Mouse (Mus musculus): ENCODE measurements around the gene Flvcr2. TPM values are rescaled to one million over a fixed set of nuclear protein-coding genes. Genes with fewer than 3 reads are reported as not detected.

Flvcr2 gene
- total RNA-seq, 2 experiments from 2014 or later, result not detected

DNA sequence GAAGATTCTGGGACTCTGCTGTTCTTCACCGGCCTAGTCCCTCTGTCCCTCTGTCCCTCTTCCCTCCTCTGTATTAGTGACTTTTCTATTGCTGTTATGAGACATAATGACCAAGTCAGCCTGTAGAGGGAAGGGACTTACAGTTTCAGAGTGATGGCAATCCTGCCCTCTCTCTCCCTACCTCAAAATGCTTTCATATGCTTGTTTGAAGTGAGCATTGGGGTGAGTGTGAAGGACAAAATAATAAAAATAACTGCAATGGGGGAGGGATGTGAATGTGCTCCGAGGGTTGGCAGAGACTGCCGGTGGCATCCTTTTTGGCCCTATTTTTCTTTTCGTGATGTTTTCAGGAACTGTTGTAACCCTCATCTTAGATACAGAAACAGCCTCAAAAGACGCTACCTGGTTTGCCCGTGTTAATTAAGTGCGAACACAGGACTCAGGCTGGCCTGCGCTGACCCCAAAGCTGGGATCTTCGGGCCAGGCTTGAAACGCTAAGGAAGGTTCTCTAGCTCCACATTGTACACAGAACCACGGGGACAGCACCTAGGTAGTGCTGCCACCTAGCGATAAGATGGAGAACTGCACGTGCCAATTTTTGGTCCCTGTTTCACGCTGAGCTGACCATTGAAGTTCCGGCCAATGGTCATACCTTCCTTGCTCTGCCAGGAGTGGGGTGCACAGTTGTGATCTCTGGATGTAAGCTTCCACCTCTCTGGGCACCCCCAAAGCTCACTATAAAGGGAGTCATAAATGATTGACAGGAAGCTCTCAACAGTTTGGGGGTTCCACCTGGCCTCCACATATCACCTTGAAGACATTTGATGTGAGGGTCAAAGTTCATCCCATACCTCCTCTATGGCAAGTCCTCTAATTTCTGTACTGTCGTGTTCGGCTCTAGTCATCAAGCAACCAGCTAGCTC lies 17.1 kb upstream of the Flvcr2 start:
- ATAC-seq (replicated peaks; ENCODE audit: poor library complexity, severe bottlenecking), result peak; percentile 87

GRCm38 (mm10) chr12:85729945-85730290 lies 16.4 kb upstream of the Flvcr2 start:
- no peak for ATAC-seq (replicated peaks; ENCODE audit: poor library complexity, severe bottlenecking)

DNA sequence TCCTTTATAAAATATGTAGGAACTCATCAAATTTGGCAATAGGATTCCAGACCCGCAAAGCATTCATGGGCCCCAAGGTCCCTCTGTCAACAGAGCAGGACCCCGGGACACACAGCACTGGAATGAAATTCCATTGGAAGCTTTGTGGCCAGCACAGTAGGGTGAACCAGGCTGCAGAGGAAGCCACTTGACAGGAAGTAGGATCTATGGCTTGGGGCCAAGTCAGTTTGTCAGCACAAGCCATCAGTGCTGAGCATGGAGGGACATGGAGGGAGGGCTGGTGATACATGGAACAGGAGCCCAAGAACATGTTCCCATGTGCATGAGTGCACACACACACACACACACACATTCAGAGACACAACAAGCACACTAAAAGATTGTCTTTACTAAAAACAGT lies 10.1 kb upstream of the Flvcr2 start:
- no peak for ATAC-seq (replicated peaks; ENCODE audit: poor library complexity, severe bottlenecking)

GRCm38 (mm10) chr12:85736960-85737359 lies 9.4 kb upstream of the Flvcr2 start:
- no peak for ATAC-seq (replicated peaks; ENCODE audit: poor library complexity, severe bottlenecking)

GRCm38 (mm10) chr12:85746696-85747219 lies 419 bp downstream of the Flvcr2 start:
- ATAC-seq (replicated peaks; ENCODE audit: poor library complexity, severe bottlenecking), result 0 out of 2 replicates have a peak, but pooled peaks have one; percentile 3

- no peak for ATAC-seq (replicated peaks; ENCODE audit: poor library complexity, severe bottlenecking)
These were observed 1.0 kb downstream of the Flvcr2 start for GRCm38 (mm10) chr12:85747343-85747742.

DNA sequence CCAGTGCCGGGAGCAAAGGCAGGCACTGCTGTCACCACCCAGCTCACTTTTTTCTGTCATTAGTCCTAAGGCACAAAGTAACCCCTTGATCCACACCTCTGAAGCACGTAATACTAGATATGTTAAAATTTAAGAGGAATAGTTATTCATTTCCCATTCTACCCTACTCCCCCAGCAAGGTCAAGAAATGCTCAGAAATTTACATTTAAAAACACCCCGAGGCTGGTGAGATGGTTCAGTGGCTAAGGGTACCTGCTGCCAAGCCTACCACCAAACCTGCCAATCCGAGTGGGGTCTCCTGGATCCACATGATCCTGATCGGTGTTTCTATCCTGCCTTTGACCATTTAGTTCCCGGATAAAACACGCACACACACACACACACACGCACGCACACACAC lies 3.5 kb downstream of the Flvcr2 start:
- no peak for ATAC-seq (replicated peaks; ENCODE audit: poor library complexity, severe bottlenecking)

DNA sequence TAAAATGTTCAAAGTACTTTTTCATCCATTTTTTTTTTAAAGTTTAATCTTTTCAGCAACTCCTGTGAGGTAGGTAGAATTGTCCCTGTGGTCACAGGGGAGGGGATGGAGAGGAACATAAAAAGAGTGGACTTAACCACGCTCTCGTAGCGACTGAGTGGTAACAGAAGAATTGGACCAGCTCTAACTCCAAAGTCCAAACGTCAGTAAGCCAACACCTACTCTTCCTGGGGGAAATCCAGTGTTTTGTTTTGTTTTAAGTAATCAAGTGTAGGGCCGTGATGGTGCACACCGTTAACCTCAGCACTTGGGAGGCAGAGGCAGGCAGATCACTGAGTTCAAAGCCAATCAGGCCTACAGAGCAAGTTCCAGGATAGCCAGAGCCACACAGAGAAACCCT lies 5.8 kb downstream of the Flvcr2 start:
- no peak for ATAC-seq (replicated peaks; ENCODE audit: poor library complexity, severe bottlenecking)

DNA sequence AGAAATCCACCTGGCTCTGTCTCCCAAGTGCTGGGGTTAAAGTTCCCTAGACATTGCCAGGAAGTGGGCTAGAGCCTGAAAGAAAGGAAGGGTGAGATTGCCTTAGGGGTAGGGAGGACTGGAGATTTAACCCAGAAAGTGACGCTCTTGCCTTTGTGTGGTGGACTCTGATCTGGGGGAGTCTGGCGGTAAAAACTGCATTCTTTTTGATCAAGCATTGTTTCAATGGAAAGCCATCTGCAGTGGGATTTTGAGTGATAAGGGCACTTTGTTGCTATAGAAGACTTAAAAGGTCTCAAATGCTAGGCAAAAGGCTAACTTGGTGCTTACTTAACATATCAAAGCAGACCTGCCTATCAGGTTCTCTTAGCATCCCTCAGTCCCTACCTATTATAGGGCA lies 6.9 kb downstream of the Flvcr2 start:
- ATAC-seq (replicated peaks; ENCODE audit: poor library complexity, severe bottlenecking), result no peak

GRCm38 (mm10) chr12:85754611-85755265 lies 8.4 kb downstream of the Flvcr2 start:
- ATAC-seq (replicated peaks; ENCODE audit: poor library complexity, severe bottlenecking), result no peak

GRCm38 (mm10) chr12:85756455-85756854 lies 10.1 kb downstream of the Flvcr2 start:
- ATAC-seq (replicated peaks; ENCODE audit: poor library complexity, severe bottlenecking), result no peak

- ATAC-seq (replicated peaks; ENCODE audit: poor library complexity, severe bottlenecking), result no peak
These were observed 10.7 kb downstream of the Flvcr2 start for GRCm38 (mm10) chr12:85757074-85757473.

- ATAC-seq (replicated peaks; ENCODE audit: poor library complexity, severe bottlenecking), result no peak
These were observed 12.4 kb downstream of the Flvcr2 start for GRCm38 (mm10) chr12:85758741-85759140.

GRCm38 (mm10) chr12:85761471-85761870 lies 15.1 kb downstream of the Flvcr2 start:
- ATAC-seq (replicated peaks; ENCODE audit: poor library complexity, severe bottlenecking), result no peak

GRCm38 (mm10) chr12:85764686-85765085 lies 18.3 kb downstream of the Flvcr2 start:
- no peak for ATAC-seq (replicated peaks; ENCODE audit: poor library complexity, severe bottlenecking)

DNA sequence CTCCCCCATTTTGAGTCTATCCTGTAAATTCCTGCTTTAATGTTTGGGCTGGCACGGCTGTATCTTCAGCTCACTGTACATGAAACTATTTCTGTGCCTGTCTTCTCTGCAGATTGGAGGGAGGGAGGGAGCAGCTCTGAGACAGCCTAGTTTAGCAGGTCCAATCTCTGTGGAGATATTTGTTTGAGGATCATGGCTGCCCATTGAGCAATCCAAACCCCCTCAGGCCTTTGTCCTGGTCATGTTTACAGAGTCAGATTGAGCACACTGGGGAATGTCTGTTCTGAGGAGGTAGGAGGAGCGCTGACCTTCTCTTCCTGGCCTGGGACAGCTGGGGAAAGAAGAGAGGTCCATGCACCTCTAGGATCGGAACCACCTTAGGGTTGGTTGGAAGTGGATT lies 19.9 kb downstream of the Flvcr2 start:
- no peak for ATAC-seq (replicated peaks; ENCODE audit: poor library complexity, severe bottlenecking)

GRCm38 (mm10) chr12:85767750-85768149 lies 21.4 kb downstream of the Flvcr2 start:
- no peak for ATAC-seq (replicated peaks; ENCODE audit: poor library complexity, severe bottlenecking)

GRCm38 (mm10) chr12:85771356-85771755 lies 25.0 kb downstream of the Flvcr2 start:
- peak; percentile 86 for ATAC-seq (replicated peaks; ENCODE audit: poor library complexity, severe bottlenecking)

GRCm38 (mm10) chr12:85778962-85779361 lies 32.6 kb downstream of the Flvcr2 start:
- no peak for ATAC-seq (replicated peaks; ENCODE audit: poor library complexity, severe bottlenecking)

DNA sequence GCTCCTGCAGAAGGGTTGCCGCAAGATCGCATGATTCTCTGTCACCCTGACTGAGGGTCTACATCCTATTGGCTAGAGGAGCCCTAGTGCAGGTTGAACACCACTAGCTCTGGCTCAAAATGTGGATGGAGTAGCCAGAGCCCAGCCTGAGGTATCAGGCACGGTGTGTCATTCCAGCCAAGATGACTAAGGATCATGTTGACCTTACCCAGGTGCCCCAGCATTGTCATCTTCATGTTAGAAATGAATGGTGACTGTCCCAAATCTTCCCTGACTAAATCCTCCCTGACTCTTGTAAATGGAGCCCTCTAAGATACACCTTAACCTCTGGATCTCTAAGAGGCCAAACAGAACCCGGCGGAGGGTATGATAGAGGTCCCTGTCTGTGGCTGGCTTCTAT lies 33.4 kb downstream of the Flvcr2 start:
- no peak for ATAC-seq (replicated peaks; ENCODE audit: poor library complexity, severe bottlenecking)

- ATAC-seq (replicated peaks; ENCODE audit: poor library complexity, severe bottlenecking), result no peak
These were observed 35.3 kb downstream of the Flvcr2 start for GRCm38 (mm10) chr12:85781606-85782005.

Measured in granulocyte monocyte progenitor cell, adult 5-6 weeks (primary cell).